Mouse (Mus musculus) heart, embryonic 13.5 days (tissue): ENCODE data around the gene Srebf2. TPM values are rescaled to one million over a fixed set of nuclear protein-coding genes. Genes with fewer than 3 reads are reported as not detected.
A peak's percentile ranks its signal among the peaks of the same experiment; 100 is the strongest.

Experiments
- ATAC-seq: fragments of 200-750 bp; cut with Nextera tagmentation; 2 replicates; pipeline ENCODE4 v1.8.0; 2017; ENCODE audit warnings: moderate TSS enrichment; ENCODE audit not compliant: insufficient number of reproducible peaks, low FRiP score, low TSS enrichment; ENCODE audit errors: extremely low read depth
- H3K27ac ChIP-seq: fragments of 300-500 bp; sonication (generic); replicated peaks from 2 replicates; pipeline ENCODE4 v1.5.1; 2015; ENCODE audit warnings: moderate library complexity, mild to moderate bottlenecking, inconsistent platforms
- H3K27me3 ChIP-seq: fragments of 300-500 bp; sonication (generic); replicated peaks from 2 replicates; pipeline ENCODE4 v1.6.1; 2015; ENCODE audit warnings: mild to moderate bottlenecking, inconsistent platforms
- H3K36me3 ChIP-seq: fragments of 300-500 bp; sonication (generic); 2 replicates; pipeline ENCODE4 v1.6.1; 2015; ENCODE audit warnings: mild to moderate bottlenecking, inconsistent platforms
- H3K4me1 ChIP-seq: fragments of 300-500 bp; sonication (generic); 2 replicates; pipeline ENCODE4 v1.6.1; 2015; ENCODE audit warnings: inconsistent platforms
- H3K4me2 ChIP-seq: fragments of 300-500 bp; sonication (generic); 2 replicates; pipeline ENCODE4 v1.6.1; 2015; ENCODE audit warnings: inconsistent platforms, mild to moderate bottlenecking, moderate library complexity
- H3K4me3 ChIP-seq: fragments of 300-500 bp; sonication (generic); 2 replicates; pipeline ENCODE4 v1.5.1; 2015; ENCODE audit warnings: moderate library complexity, mild to moderate bottlenecking, inconsistent platforms
- H3K9ac ChIP-seq: fragments of 300-500 bp; sonication (generic); 2 replicates; pipeline ENCODE4 v1.6.1; 2015; ENCODE audit warnings: inconsistent platforms, mild to moderate bottlenecking, moderate library complexity
- H3K9me3 ChIP-seq: fragments of 300-500 bp; sonication (generic); 2 replicates; pipeline ENCODE4 v1.6.1; 2016; ENCODE audit warnings: inconsistent platforms
- WGBS: fragments of 180-500 bp; shearing (Covaris S2); methylation state at CpG from one replicate; pipeline ENCODE4 v1.1.7; 2015; ENCODE audit warnings: mixed read lengths; 5-methylcytosine and 5-hydroxymethylcytosine counted together
- polyA plus RNA-seq: library from polyadenylated mRNA; unstranded; fragments of >200 nt; fragmentation: Nextera tagmentation; extraction: Ambion mirVana; gene quantifications from 2 replicates; pipeline ENCODE4 v1.2.1, GENCODE M21; 2015

Srebf2 gene
- polyA plus RNA-seq, 1 experiment from 2014 or later = 89.4 TPM

DNA sequence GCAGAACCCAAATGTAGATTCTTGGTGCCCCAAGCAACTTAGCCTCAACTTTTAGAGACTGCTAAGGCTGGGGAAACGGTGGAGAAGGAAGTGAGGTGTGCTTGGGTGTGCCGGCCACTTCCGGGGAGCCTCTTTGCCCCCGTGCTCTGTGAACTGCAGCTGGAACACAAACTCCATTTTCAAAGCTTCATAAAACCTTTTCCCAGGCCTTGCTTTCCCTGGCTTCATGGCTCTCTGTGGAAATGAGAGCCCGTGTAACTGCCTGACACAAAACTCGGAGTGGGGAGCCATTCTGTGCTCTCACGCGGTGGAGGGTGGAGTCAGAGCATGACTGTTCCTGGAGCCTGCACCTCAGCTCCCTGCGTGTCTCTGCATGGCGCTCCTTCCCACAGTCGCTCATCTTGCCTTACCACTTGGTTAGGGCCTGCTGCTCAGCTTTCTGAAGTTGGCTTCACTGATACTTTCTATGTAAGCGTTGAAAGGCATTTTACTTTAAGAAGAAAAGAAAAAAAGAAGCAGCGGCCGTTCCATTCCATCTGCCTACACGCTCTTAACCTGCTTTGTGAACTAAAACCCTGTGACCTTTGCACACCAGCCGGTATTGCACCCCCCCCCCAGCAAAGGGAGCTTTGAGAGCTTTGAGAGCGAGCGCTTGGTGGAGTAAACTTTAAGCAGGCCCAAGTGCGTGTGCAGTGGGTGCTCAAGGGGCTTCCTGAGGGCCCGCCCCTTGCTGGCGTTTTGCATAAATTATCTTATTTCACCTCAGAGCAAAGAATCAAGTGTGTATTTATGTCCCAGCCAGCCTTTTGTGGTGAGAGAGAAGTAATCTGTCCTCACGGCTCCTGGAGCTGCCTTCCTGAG is 19.5 kb downstream of the Srebf2 start:
- Histone ChIP-seq H3K4me3 (no peak overlapping the region), H3K9ac (peak overlapping the region; percentile 47), H3K27ac (peak overlapping the region; percentile 29; the same call in 1 of the 2 replicates), H3K36me3 (peaks cover 17% of the 10 kb centered on the region), H3K9me3 (no peaks in the 10 kb centered on the region), H3K4me2 (0 out of 2 replicates have a peak overlapping the region, but pooled peaks have one; percentile 6), H3K27me3 (no peaks in the 10 kb centered on the region), H3K4me1 (peaks cover 98% of the 10 kb centered on the region)
- WGBS = 64% methylated on average over 22 of the region's 22 CpGs
- ATAC-seq = no peak

DNA sequence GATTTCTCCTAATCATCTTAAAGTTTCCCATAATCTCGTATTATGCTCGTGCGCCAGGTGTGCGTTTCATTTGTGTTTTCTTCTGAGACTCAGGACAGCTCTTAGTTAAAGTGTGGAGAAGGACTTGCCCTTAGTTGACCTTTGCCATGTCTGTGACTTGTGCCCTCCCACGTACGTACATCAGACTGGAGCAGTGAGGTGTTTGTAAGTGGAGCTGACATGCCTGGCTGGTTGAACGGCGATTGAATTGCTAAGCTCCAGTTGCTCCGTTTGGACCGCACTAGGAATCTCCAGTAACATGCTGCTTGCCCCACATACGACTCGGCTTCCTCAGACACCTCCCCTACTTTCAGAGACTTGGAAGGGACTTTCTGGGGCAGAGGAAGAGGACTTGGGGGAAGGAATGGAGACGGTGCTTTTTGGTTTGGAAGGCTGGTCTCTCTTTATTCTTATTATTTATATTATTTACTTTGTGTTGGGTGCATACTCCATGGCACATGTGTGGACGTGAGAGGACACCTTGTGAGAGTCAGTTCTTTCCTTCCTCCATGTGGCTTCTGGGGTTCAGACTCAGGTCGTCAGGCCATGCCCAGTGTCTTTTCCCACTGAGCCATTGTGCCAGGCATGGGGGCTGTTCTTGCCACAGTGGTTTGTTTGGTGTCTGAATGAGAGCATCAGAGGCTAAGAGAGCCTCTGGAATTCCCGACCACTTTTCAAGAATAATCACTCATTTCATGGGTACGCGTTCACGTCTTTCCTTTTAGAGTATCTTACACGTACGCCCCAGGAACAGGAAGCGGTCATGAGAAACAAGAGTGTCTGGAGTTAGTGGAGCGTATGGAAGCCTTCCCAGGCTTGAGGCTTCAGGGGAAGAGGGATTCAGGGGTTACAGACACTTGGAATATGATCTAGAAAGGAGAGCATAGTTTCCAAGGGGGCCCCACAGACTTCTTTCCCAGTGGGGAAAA is 20.5 kb downstream of the Srebf2 start:
- H3K4me1 ChIP-seq = peaks cover 87% of the 10 kb centered on the region
- H3K4me2 ChIP-seq = no peak overlapping the region
- H3K27me3 ChIP-seq = no peaks in the 10 kb centered on the region
- H3K9ac ChIP-seq = peak overlapping the region; percentile 12
- H3K9me3 ChIP-seq = no peaks in the 10 kb centered on the region
- H3K36me3 ChIP-seq = peaks cover 27% of the 10 kb centered on the region
- no peak overlapping the region for H3K4me3 ChIP-seq
- WGBS = 56% methylated on average over 23 of the region's 23 CpGs
- no peak for ATAC-seq
- peak overlapping the region; percentile 29 for H3K27ac ChIP-seq

DNA sequence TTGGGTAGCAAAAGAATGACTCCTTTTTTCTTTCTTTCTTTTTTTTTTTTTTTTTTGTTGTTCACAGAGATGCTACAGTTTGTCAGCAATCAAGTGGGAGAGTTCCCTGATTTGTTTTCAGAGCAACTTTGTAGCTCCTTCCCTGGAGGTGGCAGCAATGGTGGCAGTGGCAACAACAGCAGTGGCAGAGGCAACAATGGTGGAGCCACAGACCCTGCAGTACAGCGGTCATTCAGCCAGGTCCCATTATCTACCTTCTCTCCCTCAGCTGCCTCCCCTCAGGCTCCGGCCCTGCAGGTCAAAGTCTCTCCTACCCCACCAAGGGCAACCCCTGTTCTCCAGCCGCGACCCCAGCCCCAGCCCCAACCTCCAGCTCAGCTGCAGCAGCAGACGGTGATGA is 22.7 kb downstream of the Srebf2 start:
- 52% methylated on average over 5 of the region's 5 CpGs for WGBS
- Histone ChIP-seq H3K4me1 (peaks cover 66% of the 10 kb centered on the region), H3K4me2 (peak overlapping the region; percentile 24), H3K4me3 (no peak overlapping the region), H3K9ac (peak overlapping the region; percentile 8; the same call in 1 of the 2 replicates), H3K27ac (peak overlapping the region; percentile 77), H3K9me3 (no peaks in the 10 kb centered on the region), H3K27me3 (no peaks in the 10 kb centered on the region), H3K36me3 (peaks cover 47% of the 10 kb centered on the region)
- no peak for ATAC-seq

DNA sequence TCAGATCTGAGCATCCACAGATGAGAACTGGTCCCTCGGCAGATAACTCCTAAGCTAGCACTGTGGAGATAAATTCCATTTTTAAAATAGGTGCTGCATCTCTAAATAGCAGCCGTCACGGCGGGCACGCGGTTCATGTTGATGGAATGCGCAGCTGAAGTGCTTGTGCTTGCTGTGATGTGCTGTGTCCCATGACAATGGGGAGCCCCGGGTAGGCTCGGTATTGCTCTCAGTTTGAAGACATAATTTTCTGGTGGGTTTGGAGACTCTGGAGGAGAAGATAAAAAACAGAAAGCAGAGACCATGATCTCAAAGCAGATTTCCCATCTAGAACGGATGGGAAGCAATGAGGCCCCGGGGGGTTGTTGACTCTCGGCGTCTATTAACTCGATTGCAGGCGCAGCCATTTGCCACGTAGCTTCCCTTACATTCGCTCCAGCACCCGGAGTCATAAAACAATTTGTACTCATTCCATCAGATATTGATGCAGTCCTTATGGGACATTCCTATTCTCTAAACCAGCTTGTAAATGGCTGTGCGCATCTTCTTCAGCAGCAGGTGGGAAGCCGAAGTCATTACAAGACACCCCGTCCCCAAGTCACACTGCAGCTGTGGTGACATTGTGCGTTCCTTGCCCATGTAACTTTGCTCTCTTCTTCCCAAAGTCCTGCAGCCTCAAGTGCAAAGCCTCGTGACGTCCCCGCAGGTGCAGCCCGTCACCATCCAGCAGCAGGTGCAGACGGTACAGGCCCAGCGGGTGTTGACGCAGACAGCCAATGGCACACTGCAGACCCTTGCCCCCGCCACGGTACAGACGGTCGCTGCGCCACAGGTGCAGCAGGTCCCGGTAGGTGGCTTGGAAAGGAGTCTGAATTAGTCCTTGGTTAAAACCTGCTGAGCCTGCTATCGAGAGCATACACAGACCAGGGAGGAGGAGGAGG is 23.7 kb downstream of the Srebf2 start:
- WGBS = 72% methylated on average over 36 of the region's 36 CpGs
- Histone ChIP-seq H3K4me3 (no peak overlapping the region), H3K27ac (peak overlapping the region; percentile 77), H3K4me2 (peak overlapping the region; percentile 24), H3K36me3 (peaks cover 57% of the 10 kb centered on the region), H3K9me3 (no peaks in the 10 kb centered on the region), H3K9ac (no peak overlapping the region), H3K4me1 (peaks cover 56% of the 10 kb centered on the region), H3K27me3 (no peaks in the 10 kb centered on the region)
- ATAC-seq = no peak

DNA sequence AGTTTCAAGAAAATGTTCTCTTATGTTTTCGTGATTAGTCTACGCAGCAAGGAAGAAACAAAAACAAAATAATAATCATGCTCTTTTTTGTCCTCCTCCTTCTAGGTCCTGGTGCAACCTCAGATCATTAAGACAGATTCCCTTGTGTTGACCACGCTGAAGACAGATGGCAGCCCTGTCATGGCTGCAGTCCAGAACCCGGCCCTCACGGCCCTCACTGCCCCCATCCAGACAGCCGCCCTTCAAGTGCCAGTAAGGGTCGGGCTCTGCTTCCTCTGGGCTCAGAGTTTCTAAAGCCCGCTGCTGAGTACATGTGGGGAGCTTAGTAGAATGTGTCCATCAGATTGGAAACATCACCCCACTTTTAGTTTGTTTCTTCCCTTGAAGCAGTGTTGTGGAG is 25.7 kb downstream of the Srebf2 start:
- Histone ChIP-seq H3K9me3 (no peaks in the 10 kb centered on the region), H3K4me1 (peaks cover 37% of the 10 kb centered on the region), H3K27me3 (no peaks in the 10 kb centered on the region), H3K36me3 (peaks cover 75% of the 10 kb centered on the region), H3K4me3 (no peak overlapping the region), H3K27ac (0 out of 2 replicates have a peak overlapping the region, but pooled peaks have one; percentile 29), H3K4me2 (no peak overlapping the region), H3K9ac (no peak overlapping the region)
- no peak for ATAC-seq
- 67% methylated on average over 8 of the region's 8 CpGs for WGBS

DNA sequence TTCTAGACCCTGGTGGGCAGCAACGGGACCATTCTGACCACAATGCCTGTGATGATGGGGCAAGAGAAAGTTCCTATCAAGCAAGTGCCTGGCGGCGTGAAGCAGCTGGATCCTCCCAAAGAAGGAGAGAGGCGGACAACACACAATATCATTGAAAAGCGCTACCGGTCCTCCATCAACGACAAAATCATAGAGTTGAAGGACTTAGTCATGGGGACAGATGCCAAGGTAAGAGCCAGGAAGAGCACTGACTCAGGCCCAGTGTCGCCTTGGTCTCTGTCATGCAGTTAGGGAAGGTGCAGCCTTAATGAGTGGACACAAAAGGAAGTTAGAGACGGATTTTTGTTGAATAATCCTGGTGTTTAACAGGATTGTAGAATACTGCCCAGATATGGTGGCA is 28.1 kb downstream of the Srebf2 start:
- Histone ChIP-seq H3K9ac (no peak overlapping the region), H3K4me2 (no peak overlapping the region), H3K36me3 (peaks cover 95% of the 10 kb centered on the region), H3K4me1 (peaks cover 15% of the 10 kb centered on the region), H3K9me3 (no peaks in the 10 kb centered on the region), H3K27me3 (no peaks in the 10 kb centered on the region), H3K4me3 (no peak overlapping the region), H3K27ac (no peak overlapping the region)
- no peak for ATAC-seq
- 90% methylated on average over 9 of the region's 9 CpGs for WGBS

DNA sequence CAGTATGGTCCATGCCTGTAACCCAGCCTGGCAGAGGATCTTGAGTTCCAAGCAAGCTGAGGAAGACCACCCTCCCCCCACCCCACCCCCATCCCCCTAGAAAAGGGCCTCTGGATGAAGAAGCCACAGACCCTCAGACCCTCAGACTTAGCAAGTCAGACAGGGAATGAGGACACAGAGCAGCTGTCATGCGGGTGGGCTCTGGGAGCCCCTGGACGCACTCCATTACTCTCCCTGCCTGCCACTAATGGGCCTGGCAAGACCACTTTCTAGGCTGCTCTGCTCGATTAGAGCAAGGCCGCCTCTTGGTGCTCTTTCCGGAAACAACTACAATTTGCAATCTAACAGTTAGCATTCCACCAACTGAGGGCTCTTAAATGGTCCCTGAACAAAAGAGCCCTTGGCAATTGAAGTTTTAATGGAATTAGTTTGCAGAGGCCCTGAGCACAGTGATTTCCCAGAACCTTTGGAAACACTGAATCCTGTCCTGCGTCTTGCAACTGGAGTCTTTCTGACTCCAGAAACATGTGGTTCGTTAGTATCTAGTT is 30.8 kb downstream of the Srebf2 start:
- H3K27me3 ChIP-seq = no peaks in the 10 kb centered on the region
- H3K36me3 ChIP-seq = peaks cover 96% of the 10 kb centered on the region
- no peak overlapping the region for H3K4me2 ChIP-seq
- WGBS = 90% methylated on average over 7 of the region's 7 CpGs
- ATAC-seq = no peak
- H3K9me3 ChIP-seq = peaks cover 7% of the 10 kb centered on the region; the same call in 1 of the 2 replicates
- H3K27ac ChIP-seq = no peak overlapping the region
- no peak overlapping the region for H3K9ac ChIP-seq
- H3K4me3 ChIP-seq = no peak overlapping the region
- peaks cover 23% of the 10 kb centered on the region for H3K4me1 ChIP-seq

DNA sequence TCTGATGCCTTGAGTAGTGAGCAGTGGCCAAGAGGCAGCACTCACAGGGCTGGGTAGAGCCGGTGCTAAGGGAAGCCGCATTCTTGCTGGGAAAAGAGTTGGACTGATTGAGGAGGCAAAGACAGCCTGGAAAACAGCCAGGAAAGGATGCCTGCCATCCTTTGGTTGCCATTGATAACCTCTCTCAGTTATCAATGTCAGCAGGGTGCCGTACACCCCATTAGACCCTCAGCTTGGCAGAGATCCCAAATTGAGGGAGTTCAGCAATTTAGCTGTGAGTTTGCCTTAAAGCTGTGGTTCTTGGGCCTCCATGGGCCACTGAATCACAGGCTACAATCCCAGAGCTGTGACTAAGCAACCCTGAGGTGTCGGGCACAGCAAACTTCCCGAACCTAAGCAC is 34.1 kb downstream of the Srebf2 start:
- Histone ChIP-seq H3K9ac (no peak overlapping the region), H3K4me2 (no peak overlapping the region), H3K27ac (peak overlapping the region; percentile 73), H3K36me3 (peaks cover 93% of the 10 kb centered on the region), H3K9me3 (peaks cover 7% of the 10 kb centered on the region; the same call in 1 of the 2 replicates), H3K4me1 (peaks cover 55% of the 10 kb centered on the region), H3K27me3 (0 out of 2 replicates have a peak, but pooled peaks cover 11% of the 10 kb centered on the region), H3K4me3 (no peak overlapping the region)
- ATAC-seq = no peak
- 37% methylated on average over 5 of the region's 5 CpGs for WGBS

DNA sequence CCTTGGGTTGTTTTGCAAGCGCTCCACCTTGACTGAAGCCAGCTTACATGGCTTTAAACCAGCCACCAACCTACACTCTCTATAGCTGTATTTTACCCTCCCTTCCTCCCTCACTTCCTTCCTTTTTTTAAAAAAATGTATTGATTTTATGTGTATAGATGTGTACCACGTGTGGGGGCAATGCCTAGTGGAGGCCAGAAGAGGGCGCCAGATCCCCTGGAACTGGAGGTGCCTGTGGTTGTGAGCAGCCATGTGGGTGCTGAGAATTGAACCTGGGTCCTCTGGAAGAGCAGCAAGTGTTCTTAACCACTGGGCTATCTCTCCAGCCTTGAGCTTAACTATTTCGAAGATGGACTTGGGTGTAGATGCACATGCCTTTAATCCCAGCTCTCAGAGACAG is 35.3 kb downstream of the Srebf2 start:
- ATAC-seq = no peak
- H3K4me3 ChIP-seq = no peak overlapping the region
- H3K36me3 ChIP-seq = peaks cover 90% of the 10 kb centered on the region
- H3K27me3 ChIP-seq = 0 out of 2 replicates have a peak, but pooled peaks cover 14% of the 10 kb centered on the region
- no peak overlapping the region for H3K4me2 ChIP-seq
- no peak overlapping the region for H3K9ac ChIP-seq
- WGBS = 87% methylated on average over 4 of the region's 4 CpGs
- peaks cover 7% of the 10 kb centered on the region; the same call in 1 of the 2 replicates for H3K9me3 ChIP-seq
- H3K4me1 ChIP-seq = peaks cover 66% of the 10 kb centered on the region
- 0 out of 2 replicates have a peak overlapping the region, but pooled peaks have one; percentile 16 for H3K27ac ChIP-seq

DNA sequence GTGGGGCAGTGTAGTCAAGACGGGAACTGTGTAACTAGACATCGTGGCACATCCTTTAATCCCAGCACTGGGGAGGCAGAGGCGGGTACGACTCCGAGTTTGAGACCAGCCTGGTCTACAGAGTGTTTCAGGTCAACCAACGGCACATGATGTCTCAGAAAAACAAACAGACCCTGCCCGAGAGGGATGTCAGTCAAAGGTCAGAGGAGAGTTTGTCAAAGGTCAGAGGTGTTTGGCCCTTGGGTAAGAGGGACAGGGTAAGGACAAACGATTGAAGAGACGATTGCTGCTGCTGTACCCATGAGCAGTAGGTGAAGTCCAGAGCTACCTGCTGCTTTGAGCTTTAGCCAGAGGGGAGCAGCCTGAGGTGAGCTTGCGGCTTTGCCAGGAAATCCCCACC is 36.6 kb downstream of the Srebf2 start:
- H3K4me1 ChIP-seq = peaks cover 67% of the 10 kb centered on the region
- peak overlapping the region; percentile 51 for H3K27ac ChIP-seq
- ATAC-seq = no peak
- H3K9ac ChIP-seq = peak overlapping the region; percentile 56
- H3K4me3 ChIP-seq = no peak overlapping the region
- H3K27me3 ChIP-seq = 0 out of 2 replicates have a peak, but pooled peaks cover 14% of the 10 kb centered on the region
- peaks cover 7% of the 10 kb centered on the region; the same call in 1 of the 2 replicates for H3K9me3 ChIP-seq
- H3K4me2 ChIP-seq = peak overlapping the region; percentile 38
- H3K36me3 ChIP-seq = peaks cover 90% of the 10 kb centered on the region
- 76% methylated on average over 10 of the region's 10 CpGs for WGBS
